Mouse (Mus musculus) CH12.LX (cell line): Measurements from ENCODE around the gene Fxyd3.

Experiments
- CTCF ChIP-seq, 2 experiments: IDR thresholded peaks in 1 of 2; conservative IDR thresholded peaks in 1 of 2; 2 replicates each; pipeline ENCODE4 v1.5.1; 2011 to 2012; ENCODE audit warnings: low read depth in 2 of 2, low read length in 2 of 2, improper control_type of control experiment in 1 of 2, inconsistent platforms in 1 of 2, mild to moderate bottlenecking in 1 of 2, moderate library complexity in 1 of 2
- EP300 ChIP-seq: IDR thresholded peaks from 2 replicates; pipeline ENCODE4 v1.6.1; 2011; ENCODE audit warnings: low read length, improper control_type of control experiment
- GABPA ChIP-seq: IDR thresholded peaks from 2 replicates; pipeline ENCODE4 v1.6.1; 2012; ENCODE audit warnings: low read depth, low read length, improper control_type of control experiment, inconsistent platforms; ENCODE audit not compliant: insufficient replicate concordance
- MAZ ChIP-seq: IDR thresholded peaks from 2 replicates; pipeline ENCODE4 v1.6.1; 2012; ENCODE audit warnings: low read depth, mild to moderate bottlenecking, inconsistent platforms, low read length, improper control_type of control experiment, moderate library complexity
- MYC ChIP-seq: IDR thresholded peaks from 2 replicates; pipeline ENCODE4 v1.6.1; 2011; ENCODE audit warnings: low read depth, mild to moderate bottlenecking, improper control_type of control experiment, low read length
- POLR2A ChIP-seq: IDR thresholded peaks from 2 replicates; pipeline ENCODE4 v1.6.1; 2011; ENCODE audit warnings: low read depth, mild to moderate bottlenecking, improper control_type of control experiment, low read length
- SIN3A ChIP-seq: IDR thresholded peaks from 2 replicates; pipeline ENCODE4 v1.6.1; 2012; ENCODE audit warnings: low read length, improper control_type of control experiment, inconsistent platforms
- TBP ChIP-seq: conservative IDR thresholded peaks from 2 replicates; pipeline ENCODE4 v1.6.1; 2011; ENCODE audit warnings: low read depth, low read length, improper control_type of control experiment
- ZMIZ1 ChIP-seq: IDR thresholded peaks from 2 replicates; pipeline ENCODE4 v1.6.1; 2012; ENCODE audit warnings: low read depth, mild to moderate bottlenecking, inconsistent platforms, low read length, improper control_type of control experiment
- ZNF384 ChIP-seq: IDR thresholded peaks from 2 replicates; pipeline ENCODE4 v1.6.1; 2012; ENCODE audit warnings: low read depth, low read length, improper control_type of control experiment, inconsistent platforms

- TF ChIP-seq GABPA (no peak), SIN3A (no peak), POLR2A (no peak), ZMIZ1 (no peak), TBP (no peak), ZNF384 (no peak), EP300 (no peak), MAZ (no peak), CTCF (conservative IDR thresholded peaks at IDR 0.05 in 1 of 2, IDR thresholded peaks at IDR 0.05 in 1 of 2; ENCODE audit: low read depth in 2 of 2, low read length in 2 of 2) (no peak), MYC (no peak)
Observed at GRCm38 (mm10) chr7:31052251-31052635, 24.3 kb downstream of the Fxyd3 start.
